Mouse (Mus musculus) bone marrow, adult 2 months (tissue): ENCODE measurements around the gene Eif5.

Experiments
- CTCF ChIP-seq: fragments of 200-500 bp; IDR thresholded peaks from 2 replicates; pipeline ENCODE4 v1.5.1; 2011; ENCODE audit warnings: low read length, control low read depth; ENCODE audit not compliant: control insufficient read depth, insufficient read depth
- POLR2A ChIP-seq: fragments of 200-500 bp; IDR thresholded peaks from 2 replicates; pipeline ENCODE4 v1.6.1; 2011; ENCODE audit warnings: low read depth, mild to moderate bottlenecking, control low read depth, low read length, borderline replicate concordance; ENCODE audit not compliant: control insufficient read depth

DNA sequence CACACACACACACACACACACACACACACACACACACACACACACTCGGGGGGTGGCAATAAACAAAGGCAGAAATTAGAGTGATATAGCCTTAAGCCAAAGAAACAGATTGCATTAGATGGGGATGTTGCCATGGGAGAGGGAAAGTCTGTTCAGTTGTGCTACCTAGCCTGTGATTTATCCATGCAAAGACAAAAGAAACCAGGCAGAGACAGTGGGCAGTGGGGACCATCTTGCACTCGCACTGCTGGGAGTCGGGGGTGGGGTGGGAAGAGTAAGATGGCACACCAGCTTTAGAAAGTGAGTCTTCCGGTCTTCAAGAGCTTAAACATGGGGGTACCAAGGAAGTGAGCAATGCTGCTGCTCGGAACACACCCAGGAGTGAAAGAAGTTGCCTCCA, 22.5 kb downstream of the Eif5 start:
- TF ChIP-seq POLR2A (no peak), CTCF (no peak)
